Mouse (Mus musculus) midbrain, embryonic 16.5 days (tissue): Measurements from ENCODE around the gene Stac2. TPM values are rescaled to one million over a fixed set of nuclear protein-coding genes. Genes with fewer than 3 reads are reported as not detected.
A peak's percentile ranks its signal among the peaks of the same experiment; 100 is the strongest.

Experiments used
- ATAC-seq: fragments of 200-750 bp; cut with Nextera tagmentation; 2 replicates; pipeline ENCODE4 v1.8.0; 2017; ENCODE audit warnings: moderate TSS enrichment
- H3K27ac ChIP-seq: fragments of 300-500 bp; sonication (generic); 2 replicates; pipeline ENCODE4 v1.5.1; 2014; ENCODE audit warnings: mild to moderate bottlenecking, low read length, mixed read lengths
- H3K27me3 ChIP-seq: fragments of 300-500 bp; sonication (generic); 2 replicates; pipeline ENCODE4 v1.6.1; 2014; ENCODE audit warnings: low read depth, low read length, mixed read lengths; ENCODE audit not compliant: control insufficient read depth, insufficient read depth
- H3K36me3 ChIP-seq: fragments of 300-500 bp; sonication (generic); 2 replicates; pipeline ENCODE4 v1.6.1; 2014; ENCODE audit warnings: mild to moderate bottlenecking, low read length, moderate library complexity, mixed read lengths; ENCODE audit not compliant: control insufficient read depth, insufficient read depth
- H3K4me1 ChIP-seq: fragments of 300-500 bp; sonication (generic); 2 replicates; pipeline ENCODE4 v1.6.1; 2014; ENCODE audit warnings: mild to moderate bottlenecking, low read length, mixed read lengths; ENCODE audit not compliant: control insufficient read depth, insufficient read depth
- H3K4me2 ChIP-seq: fragments of 300-500 bp; sonication (generic); 2 replicates; pipeline ENCODE4 v1.6.1; 2014; ENCODE audit warnings: mild to moderate bottlenecking, low read length, mixed read lengths
- H3K4me3 ChIP-seq: fragments of 300-500 bp; sonication (generic); 2 replicates; pipeline ENCODE4 v1.5.1; 2014; ENCODE audit warnings: low read depth, mild to moderate bottlenecking, low read length, moderate library complexity, mixed read lengths
- H3K9ac ChIP-seq: fragments of 300-500 bp; sonication (generic); 2 replicates; pipeline ENCODE4 v1.6.1; 2014; ENCODE audit warnings: low read depth, low read length, mixed read lengths
- H3K9me3 ChIP-seq: fragments of 300-500 bp; sonication (generic); replicated peaks from 2 replicates; pipeline ENCODE4 v1.6.1; 2014; ENCODE audit warnings: mild to moderate bottlenecking, low read length, mixed read lengths; ENCODE audit not compliant: control insufficient read depth, poor library complexity, severe bottlenecking
- WGBS: fragments of 180-500 bp; shearing (Covaris S2); extraction: QIAGEN DNeasy Blood & Tissue Kit; methylation state at CpG from one replicate; pipeline ENCODE4 v1.1.7; 2014; 5-methylcytosine and 5-hydroxymethylcytosine counted together
- polyA plus RNA-seq: library from polyadenylated mRNA; unstranded; fragments of >200 nt; fragmentation: Nextera tagmentation; extraction: Ambion mirVana; gene quantifications from 2 replicates; pipeline ENCODE4 v1.2.1, GENCODE M21; 2015

The Stac2 gene
- polyA plus RNA-seq, 1 experiment from 2014 or later: 4.0 TPM

DNA sequence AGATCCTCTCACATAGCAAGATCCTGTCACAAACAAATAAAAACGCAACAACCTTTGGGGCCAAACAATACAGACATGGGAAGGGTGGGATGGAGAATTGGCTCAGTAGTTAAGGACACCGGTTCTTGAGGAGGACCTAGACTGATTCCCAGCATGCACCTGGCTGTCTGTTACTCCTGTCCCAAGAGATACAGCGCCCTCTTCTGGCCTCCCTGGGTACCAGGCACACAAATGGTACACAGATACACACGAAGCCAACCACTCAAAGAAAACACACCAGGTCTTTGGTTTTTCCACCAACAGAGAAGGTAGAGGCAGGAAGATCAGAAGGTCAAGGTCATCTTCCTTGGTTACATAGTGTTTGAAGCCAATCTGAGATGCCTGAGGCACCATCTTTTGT is 7.7 kb downstream of the Stac2 start:
- Histone ChIP-seq H3K4me1 (no peaks in the 10 kb centered on the region), H3K9ac (no peak overlapping the region), H3K9me3 (no peaks in the 10 kb centered on the region), H3K4me3 (no peak overlapping the region), H3K27me3 (peaks cover 5% of the 10 kb centered on the region), H3K27ac (no peak overlapping the region), H3K36me3 (no peaks in the 10 kb centered on the region), H3K4me2 (no peak overlapping the region)
- WGBS: 68% methylated on average over 4 of the region's 4 CpGs
- ATAC-seq: no peak

DNA sequence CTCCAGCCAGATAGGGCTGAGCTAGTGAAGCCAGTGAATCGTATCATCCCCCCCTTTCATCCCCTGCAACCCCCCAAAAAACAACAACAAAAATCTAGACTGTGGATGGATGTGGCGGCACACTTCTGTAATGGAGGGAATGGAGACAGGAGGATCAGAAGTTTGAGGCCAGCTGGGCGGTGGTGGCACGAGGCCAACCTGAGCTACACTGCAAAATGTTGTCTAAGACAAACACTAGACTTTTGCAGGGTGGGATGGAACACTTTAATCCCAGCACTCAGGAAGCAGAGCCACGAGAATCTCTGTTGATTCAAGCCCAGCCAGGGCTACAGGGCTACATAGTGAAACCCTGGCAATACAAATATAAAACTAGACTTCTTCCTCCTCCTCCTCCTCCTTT is 9.2 kb downstream of the Stac2 start:
- Histone ChIP-seq H3K4me2 (no peak overlapping the region), H3K9ac (no peak overlapping the region)

DNA sequence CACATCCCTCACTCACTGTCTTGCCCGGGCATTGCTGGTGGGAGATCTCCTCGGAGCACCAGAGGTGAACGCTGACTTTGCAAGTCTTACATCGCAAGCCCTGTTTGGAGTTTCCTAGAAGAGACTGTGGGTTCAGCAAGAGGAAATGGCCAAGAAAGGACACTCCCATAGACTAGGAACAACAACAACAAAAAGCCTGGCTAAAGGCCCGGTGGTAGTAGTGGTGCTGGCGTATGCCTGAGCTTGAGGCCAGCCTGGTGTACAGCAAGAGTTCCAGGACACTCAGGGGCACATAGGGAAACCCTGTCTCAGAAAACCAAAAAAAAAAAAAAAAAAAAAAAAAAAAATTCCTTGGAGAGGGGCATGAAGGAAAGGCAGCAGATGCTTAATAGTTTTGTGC is 10.5 kb downstream of the Stac2 start:
- Histone ChIP-seq H3K27me3 (no peaks in the 10 kb centered on the region), H3K4me1 (no peaks in the 10 kb centered on the region), H3K36me3 (no peaks in the 10 kb centered on the region), H3K4me3 (no peak overlapping the region), H3K9me3 (no peaks in the 10 kb centered on the region), H3K4me2 (no peak overlapping the region), H3K27ac (no peak overlapping the region), H3K9ac (no peak overlapping the region)
- ATAC-seq: no peak
- WGBS: 81% methylated on average over 6 of the region's 6 CpGs

More for the DNA sequence above, 9.2 kb downstream of the Stac2 start:
- no peak overlapping the region for H3K27ac ChIP-seq
- no peaks in the 10 kb centered on the region for H3K27me3 ChIP-seq
- WGBS: 71% methylated on average over 5 of the region's 5 CpGs
- H3K36me3 ChIP-seq: no peaks in the 10 kb centered on the region
- no peaks in the 10 kb centered on the region for H3K9me3 ChIP-seq
- no peak overlapping the region for H3K4me3 ChIP-seq
- no peak for ATAC-seq
- H3K4me1 ChIP-seq: no peaks in the 10 kb centered on the region

DNA sequence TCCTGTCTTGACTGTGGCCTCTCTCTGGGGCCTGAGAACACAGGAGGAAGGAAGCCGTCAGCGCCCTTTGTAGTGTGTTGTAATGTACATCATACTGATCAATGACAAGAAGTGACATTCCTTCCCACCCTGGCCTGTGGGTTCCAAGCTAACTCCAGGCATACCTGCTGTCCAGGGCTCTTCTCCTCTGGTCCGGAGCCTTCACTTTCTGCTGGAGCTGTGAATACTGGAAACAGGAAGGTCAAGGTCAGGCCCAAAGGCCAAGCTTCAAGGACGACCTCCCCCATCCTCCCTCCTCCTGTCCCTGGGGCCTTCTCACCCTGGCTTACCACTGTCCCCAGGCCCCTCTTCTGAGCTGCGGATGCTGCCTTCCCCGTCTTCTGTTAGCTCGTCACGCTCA is 12.3 kb downstream of the Stac2 start:
- Histone ChIP-seq H3K4me2 (no peak overlapping the region), H3K9me3 (no peaks in the 10 kb centered on the region), H3K27me3 (no peaks in the 10 kb centered on the region), H3K4me3 (no peak overlapping the region), H3K4me1 (peaks cover 6% of the 10 kb centered on the region), H3K27ac (no peak overlapping the region), H3K36me3 (no peaks in the 10 kb centered on the region), H3K9ac (no peak overlapping the region)
- no peak for ATAC-seq
- WGBS: 72% methylated on average over 8 of the region's 8 CpGs

DNA sequence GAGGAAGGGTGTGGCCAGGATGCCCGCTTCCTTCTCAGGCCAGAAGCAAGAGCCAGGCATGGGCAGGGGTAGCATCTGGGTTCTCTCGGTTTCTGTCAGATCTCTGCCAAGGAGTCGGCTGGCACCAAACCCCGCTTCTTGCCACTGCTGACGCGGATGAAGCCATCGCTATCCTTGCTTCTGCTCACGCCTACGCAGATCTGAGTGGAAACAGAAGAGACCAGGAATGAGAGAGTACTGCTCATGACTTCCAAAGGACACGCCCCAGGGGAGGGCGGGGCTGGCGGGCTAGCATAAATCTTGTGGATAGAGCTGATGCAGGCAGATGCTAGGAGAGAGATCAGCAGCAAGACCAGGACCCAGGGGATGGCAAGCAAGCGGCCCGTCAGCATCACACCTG is 15.4 kb downstream of the Stac2 start:
- no peak overlapping the region for H3K4me3 ChIP-seq
- WGBS: 58% methylated on average over 14 of the region's 14 CpGs
- no peaks in the 10 kb centered on the region for H3K27me3 ChIP-seq
- H3K4me1 ChIP-seq: peaks cover 17% of the 10 kb centered on the region
- no peak overlapping the region for H3K9ac ChIP-seq
- no peak for ATAC-seq
- H3K36me3 ChIP-seq: no peaks in the 10 kb centered on the region
- H3K27ac ChIP-seq: no peak overlapping the region
- no peak overlapping the region for H3K4me2 ChIP-seq
- H3K9me3 ChIP-seq: no peaks in the 10 kb centered on the region

DNA sequence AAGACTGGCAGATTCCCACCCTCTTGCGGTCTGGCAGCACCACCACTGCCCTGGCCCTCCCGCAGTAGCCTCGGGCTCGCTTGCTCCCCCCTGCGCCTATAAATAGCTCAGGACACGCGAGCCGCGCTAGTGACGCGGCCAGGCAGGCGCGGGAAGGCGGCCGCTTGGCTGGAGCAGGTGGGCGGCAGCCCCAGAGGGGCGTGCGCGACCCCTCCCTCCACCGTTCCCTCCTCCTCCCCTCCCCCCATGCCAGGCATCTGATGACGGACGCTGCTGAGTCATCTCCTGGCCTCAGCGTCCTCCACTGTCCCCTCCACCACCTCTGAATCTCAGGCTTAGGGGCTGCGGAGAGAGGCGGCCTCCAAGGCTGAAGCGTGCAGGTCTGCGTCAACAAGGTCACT is 17.3 kb downstream of the Stac2 start:
- H3K27ac ChIP-seq: peak overlapping the region; percentile 42; the same call in 1 of the 2 replicates
- H3K36me3 ChIP-seq: peaks cover 3% of the 10 kb centered on the region; the same call in 1 of the 2 replicates
- H3K27me3 ChIP-seq: no peaks in the 10 kb centered on the region
- peaks cover 17% of the 10 kb centered on the region for H3K4me1 ChIP-seq
- peak overlapping the region; percentile 72 for H3K9ac ChIP-seq
- under 1% methylated on average over 27 of the region's 27 CpGs for WGBS
- peak overlapping the region; percentile 95 for H3K4me2 ChIP-seq
- H3K4me3 ChIP-seq: peak overlapping the region; percentile 45
- H3K9me3 ChIP-seq: no peaks in the 10 kb centered on the region
- peak; percentile 64 for ATAC-seq

DNA sequence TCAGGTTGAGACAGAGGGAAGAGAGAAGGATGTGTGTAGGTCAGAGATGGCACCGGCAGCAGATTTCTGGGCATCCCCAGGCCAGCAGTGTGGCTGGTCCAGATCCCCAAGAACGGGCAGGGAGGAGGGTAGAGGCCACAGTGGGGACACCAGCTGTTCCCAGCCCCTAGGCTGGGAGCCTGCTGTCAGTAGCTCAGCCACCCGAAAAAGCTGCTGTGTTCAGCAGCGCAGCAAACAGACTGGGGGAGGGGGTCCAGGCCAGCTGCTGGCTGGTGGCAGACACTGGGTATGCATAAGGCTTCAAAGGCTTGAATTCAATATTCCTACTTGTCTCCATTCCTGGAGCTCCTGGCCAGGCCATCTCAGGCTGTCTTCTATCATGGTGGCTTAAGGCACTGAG is 18.4 kb downstream of the Stac2 start:
- no peak overlapping the region for H3K27ac ChIP-seq
- ATAC-seq: no peak; the same call in 1 of the 2 replicates
- no peak overlapping the region for H3K4me3 ChIP-seq
- H3K36me3 ChIP-seq: peaks cover 10% of the 10 kb centered on the region
- no peak overlapping the region for H3K4me2 ChIP-seq
- H3K9ac ChIP-seq: no peak overlapping the region
- WGBS: 9% methylated on average over 4 of the region's 4 CpGs
- no peaks in the 10 kb centered on the region for H3K9me3 ChIP-seq
- H3K27me3 ChIP-seq: no peaks in the 10 kb centered on the region
- peaks cover 17% of the 10 kb centered on the region for H3K4me1 ChIP-seq

DNA sequence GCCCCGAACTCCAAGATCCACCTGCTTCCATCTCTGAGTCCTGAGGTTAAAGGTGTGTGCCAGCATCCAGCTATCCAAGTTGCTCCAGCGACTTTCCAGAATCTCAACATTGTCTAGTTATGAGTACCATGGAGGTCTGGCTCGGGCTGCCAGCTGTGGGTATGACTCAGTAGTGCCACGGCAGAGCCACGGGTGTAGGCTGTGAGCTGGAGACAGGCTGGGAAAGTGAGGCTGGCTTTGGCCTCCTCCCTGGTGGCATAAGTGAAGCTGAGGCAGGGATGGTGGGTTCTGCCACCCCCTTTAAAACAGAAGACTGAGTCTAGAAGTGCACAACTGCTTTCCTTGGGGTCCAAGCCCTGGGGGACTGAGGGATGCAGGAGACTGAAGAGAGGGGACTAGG is 19.2 kb downstream of the Stac2 start:
- Histone ChIP-seq H3K4me3 (no peak overlapping the region), H3K36me3 (peaks cover 15% of the 10 kb centered on the region), H3K4me1 (peaks cover 17% of the 10 kb centered on the region), H3K9me3 (no peaks in the 10 kb centered on the region), H3K27me3 (no peaks in the 10 kb centered on the region), H3K9ac (no peak overlapping the region), H3K4me2 (no peak overlapping the region), H3K27ac (no peak overlapping the region)
- 84% methylated on average over 5 of the region's 5 CpGs for WGBS
- no peak for ATAC-seq

DNA sequence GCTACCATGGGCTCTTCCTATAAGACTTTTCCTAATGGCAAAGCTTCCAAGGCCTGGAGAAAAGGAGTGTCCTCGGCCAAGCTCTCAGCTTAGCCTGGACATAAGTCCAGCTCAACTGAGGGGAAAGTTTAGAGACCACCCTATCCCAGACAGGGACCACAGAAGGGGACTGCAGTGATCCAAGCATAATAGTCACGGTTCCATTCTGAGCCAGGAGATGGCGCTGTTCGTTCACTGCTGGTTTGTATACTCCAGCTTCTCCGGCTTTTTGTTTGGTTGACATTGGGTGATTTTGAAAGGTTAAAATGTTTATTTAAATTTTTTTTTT is 21.9 kb downstream of the Stac2 start:
- H3K9ac ChIP-seq: no peak overlapping the region
- no peak overlapping the region for H3K4me2 ChIP-seq
- H3K4me3 ChIP-seq: no peak overlapping the region
- no peaks in the 10 kb centered on the region for H3K27me3 ChIP-seq
- 0 out of 2 replicates have a peak, but pooled peaks have one; percentile 30 for ATAC-seq
- H3K36me3 ChIP-seq: peaks cover 23% of the 10 kb centered on the region
- H3K4me1 ChIP-seq: peaks cover 27% of the 10 kb centered on the region
- H3K27ac ChIP-seq: no peak overlapping the region
- H3K9me3 ChIP-seq: no peaks in the 10 kb centered on the region
- WGBS: 2% methylated on average over 5 of the region's 5 CpGs
